Mouse (Mus musculus) hindbrain, embryonic 14.5 days (tissue): ENCODE results near the gene Oser1. TPM values are rescaled to one million over a fixed set of nuclear protein-coding genes. Genes with fewer than 3 reads are reported as not detected.

ENCODE experiments used
- ATAC-seq: fragments of 200-750 bp; cut with Nextera tagmentation; 2 replicates; pipeline ENCODE4 v1.8.0; 2017; ENCODE audit warnings: moderate number of reproducible peaks, mild to moderate bottlenecking, moderate TSS enrichment, moderate library complexity; ENCODE audit not compliant: low FRiP score
- DNase-seq: peaks from one replicate; pipeline ENCODE4 v3.0.0-alpha.2; 2015; ENCODE audit warnings: low spot score
- H3K27ac ChIP-seq: fragments of 300-500 bp; sonication (generic); 2 replicates; pipeline ENCODE4 v1.5.1; 2014; ENCODE audit warnings: mild to moderate bottlenecking, moderate library complexity
- H3K27me3 ChIP-seq: fragments of 300-500 bp; sonication (generic); 2 replicates; pipeline ENCODE4 v1.6.1; 2014; ENCODE audit warnings: mild to moderate bottlenecking, low read length, mixed read lengths; ENCODE audit not compliant: control insufficient read depth, insufficient read depth
- H3K36me3 ChIP-seq: fragments of 300-500 bp; sonication (generic); replicated peaks from 2 replicates; pipeline ENCODE4 v1.6.1; 2014; ENCODE audit not compliant: control insufficient read depth, insufficient read depth
- H3K4me1 ChIP-seq: fragments of 300-500 bp; sonication (generic); replicated peaks from 2 replicates; pipeline ENCODE4 v1.6.1; 2014; ENCODE audit warnings: antibody characterized with exemption, low read length, mixed read lengths; ENCODE audit not compliant: control insufficient read depth, insufficient read depth
- H3K4me2 ChIP-seq: fragments of 300-500 bp; sonication (generic); replicated peaks from 2 replicates; pipeline ENCODE4 v1.6.1; 2014; ENCODE audit warnings: mild to moderate bottlenecking, moderate library complexity
- H3K4me3 ChIP-seq: fragments of 300-500 bp; sonication (generic); replicated peaks from 2 replicates; pipeline ENCODE4 v1.5.1; 2014; ENCODE audit warnings: mild to moderate bottlenecking, low read length
- H3K9ac ChIP-seq: fragments of 300-500 bp; sonication (generic); 2 replicates; pipeline ENCODE4 v1.6.1; 2014
- H3K9me3 ChIP-seq: fragments of 300-500 bp; sonication (generic); 2 replicates; pipeline ENCODE4 v1.6.1; 2016; ENCODE audit warnings: low read length; ENCODE audit not compliant: control insufficient read depth
- WGBS: fragments of 180-500 bp; shearing (Covaris S2); extraction: QIAGEN DNeasy Blood & Tissue Kit; methylation state at CpG from one replicate; pipeline ENCODE4 v1.1.7; 2014; 5-methylcytosine and 5-hydroxymethylcytosine counted together
- polyA plus RNA-seq: library from polyadenylated mRNA; unstranded; fragments of >200 nt; fragmentation: Nextera tagmentation; extraction: Ambion mirVana; gene quantifications from 2 replicates; pipeline ENCODE4 v1.2.1, GENCODE M21; 2014

Gene Oser1
- 74.8 and 78.9 TPM in 2 replicates for polyA plus RNA-seq

DNA sequence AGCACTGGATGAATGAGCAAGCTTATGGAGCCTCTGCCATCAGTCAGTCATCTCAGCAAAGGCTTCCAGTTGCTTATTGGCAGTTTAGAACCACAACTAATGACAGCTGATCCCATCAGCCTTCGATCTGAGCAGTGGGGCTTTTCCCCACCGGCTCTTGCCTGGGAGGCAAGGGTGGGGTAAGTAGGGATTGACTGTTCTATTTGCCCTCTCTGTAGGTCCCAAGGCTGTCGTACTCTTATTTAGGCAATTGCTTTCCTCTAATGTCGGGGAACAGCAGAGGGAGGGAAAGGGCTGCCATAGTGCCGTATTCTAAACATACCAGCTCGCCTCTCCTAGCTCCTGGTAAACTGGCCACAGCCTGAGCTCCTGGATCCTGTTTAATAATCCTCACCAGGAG lies at the start of gene Oser1:
Gene Oser1 (minus strand): TSS at position 101 of the 400 bp plus-strand sequence.
- no peak within 1 kb of the TSS for H3K9ac ChIP-seq
- H3K4me2 ChIP-seq: no peak within 1 kb of the TSS
- H3K27me3 ChIP-seq: no peaks in the 10 kb centered on the region
- no peak within 1 kb of the TSS for H3K27ac ChIP-seq
- peaks cover 12% of the 10 kb centered on the region for H3K4me1 ChIP-seq
- WGBS: 89% methylated on average over 6 of the region's 6 CpGs
- no peak within 1 kb of the TSS for H3K4me3 ChIP-seq
- ATAC-seq (no peak), DNase-seq (no peak)
- H3K36me3 ChIP-seq: peaks cover 8% of the 10 kb centered on the region
- no peaks in the 10 kb centered on the region for H3K9me3 ChIP-seq

DNA sequence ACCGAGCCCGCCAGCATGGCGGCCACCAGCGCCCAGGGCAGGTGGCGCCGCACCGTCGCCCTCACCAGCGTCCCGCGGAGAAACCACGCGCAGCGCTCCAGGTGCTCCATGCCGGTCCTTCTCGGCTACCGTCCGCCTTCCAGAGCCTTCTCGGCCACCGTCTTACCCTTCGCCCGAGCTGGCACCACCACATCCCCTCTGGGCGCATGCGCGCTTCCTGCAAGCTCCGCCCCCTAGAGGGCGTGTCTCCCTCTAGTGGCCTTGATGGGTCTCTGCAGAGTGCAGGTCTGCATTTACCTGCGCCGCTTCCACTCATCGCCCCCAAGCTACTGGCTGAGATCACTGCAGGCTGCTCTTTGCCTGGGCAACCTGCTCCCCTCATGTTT lies 48.0 kb upstream of the Oser1 start, which contains the start of gene Fitm2:
Gene Fitm2 (minus strand): TSS at position 164 of the 386 bp plus-strand sequence.
- WGBS: 0% methylated on average over 30 of the region's 30 CpGs
- Histone ChIP-seq H3K9me3 (no peaks in the 10 kb centered on the region), H3K27me3 (no peaks in the 10 kb centered on the region), H3K4me3 (peak within 1 kb of the TSS; percentile 85), H3K4me2 (peak within 1 kb of the TSS; percentile 66), H3K36me3 (peaks cover 28% of the 10 kb centered on the region), H3K4me1 (peaks cover 7% of the 10 kb centered on the region), H3K9ac (peak within 1 kb of the TSS; percentile 86), H3K27ac (peak within 1 kb of the TSS; percentile 78)
- DNase-seq (peak; percentile 98), ATAC-seq (peak; percentile 96)

DNA sequence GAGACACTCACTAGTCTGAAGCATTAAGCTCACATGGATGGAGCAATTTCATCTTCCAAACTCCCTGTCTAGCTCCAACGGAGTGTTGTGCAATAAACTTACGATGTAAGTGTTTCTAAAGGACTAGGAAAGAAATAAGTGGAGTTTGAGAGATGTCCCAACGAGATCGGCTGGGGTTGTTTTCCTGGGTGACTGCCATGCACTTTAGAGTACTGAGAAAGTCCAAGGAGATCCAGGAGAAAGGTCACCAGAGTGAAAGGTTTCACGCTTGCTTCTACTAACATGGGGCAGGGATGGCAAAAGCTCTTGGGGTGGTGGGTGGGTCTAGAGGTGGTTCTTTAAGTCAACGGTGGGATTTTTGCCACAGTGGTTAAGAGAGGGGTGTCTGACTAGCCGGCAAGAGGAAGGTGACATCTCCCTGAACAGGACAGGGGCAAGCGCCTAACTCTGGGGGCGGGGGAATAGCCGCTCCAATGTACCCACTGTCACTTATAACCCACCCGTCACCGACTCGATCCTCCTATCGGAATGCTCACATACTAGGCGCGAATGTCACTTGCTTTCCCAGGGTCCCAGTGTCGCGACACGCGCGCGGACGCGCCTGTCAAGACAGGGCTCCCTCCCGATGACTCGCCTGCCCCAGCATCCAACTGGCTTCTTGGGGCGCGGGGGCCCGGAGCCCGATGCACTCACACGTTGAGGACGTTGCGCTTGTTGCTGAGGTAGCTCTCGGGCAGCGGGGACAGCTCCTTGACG lies 47.4 kb upstream of the Oser1 start:
- Histone ChIP-seq H3K27ac (peak overlapping the region; percentile 78), H3K36me3 (peaks cover 33% of the 10 kb centered on the region), H3K9ac (peak overlapping the region; percentile 86), H3K4me2 (peak overlapping the region; percentile 66), H3K27me3 (no peaks in the 10 kb centered on the region), H3K9me3 (no peaks in the 10 kb centered on the region), H3K4me1 (peaks cover 7% of the 10 kb centered on the region), H3K4me3 (peak overlapping the region; percentile 85)
- ATAC-seq (no peak; the same call in none of the 2 replicates), DNase-seq (no peak)
- 5% methylated on average over 36 of the region's 36 CpGs for WGBS

- H3K4me1 ChIP-seq: peaks cover 7% of the 10 kb centered on the region
- H3K4me3 ChIP-seq: peak overlapping the region; percentile 85; the same call in 1 of the 2 replicates
- H3K9me3 ChIP-seq: no peaks in the 10 kb centered on the region
- peaks cover 40% of the 10 kb centered on the region for H3K36me3 ChIP-seq
- H3K4me2 ChIP-seq: peak overlapping the region; percentile 66
- WGBS: 46% methylated on average over 3 of the region's 3 CpGs
- ATAC-seq (no peak), DNase-seq (no peak)
- H3K9ac ChIP-seq: peak overlapping the region; percentile 86
- H3K27me3 ChIP-seq: no peaks in the 10 kb centered on the region
- no peak overlapping the region for H3K27ac ChIP-seq
Observed at GRCm38 (mm10) chr2:163471136-163471535, 46.6 kb upstream of the Oser1 start.

- Histone ChIP-seq H3K27me3 (no peaks in the 10 kb centered on the region), H3K4me3 (no peak overlapping the region), H3K4me1 (peaks cover 7% of the 10 kb centered on the region), H3K36me3 (peaks cover 48% of the 10 kb centered on the region), H3K27ac (no peak overlapping the region), H3K9ac (no peak overlapping the region), H3K4me2 (no peak overlapping the region), H3K9me3 (no peaks in the 10 kb centered on the region)
- 94% methylated on average over 15 of the region's 15 CpGs for WGBS
- no peak for DNase-seq
- no peak for ATAC-seq
Observed at GRCm38 (mm10) chr2:163469711-163470110, 45.2 kb upstream of the Oser1 start.

DNA sequence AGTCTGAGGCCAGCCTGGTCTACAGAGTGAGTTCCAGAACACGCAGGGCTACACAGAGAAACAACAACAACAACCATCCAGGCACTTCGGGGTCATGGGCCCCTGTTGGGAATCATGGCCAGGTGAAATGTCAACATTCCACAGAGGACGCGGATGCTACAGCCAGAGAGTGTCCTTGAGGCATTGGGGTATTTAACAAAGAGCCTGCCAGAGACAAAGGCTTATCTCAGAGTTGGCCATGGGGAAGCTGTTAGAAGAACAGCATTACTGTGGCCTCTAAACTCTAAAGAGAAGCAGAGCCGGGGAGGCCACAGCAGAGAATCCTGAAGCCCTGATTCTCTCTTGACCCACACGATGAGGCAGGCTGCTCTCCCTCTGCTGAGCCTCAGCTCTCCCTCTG lies 44.4 kb upstream of the Oser1 start:
- H3K4me3 ChIP-seq: no peak overlapping the region
- DNase-seq (no peak), ATAC-seq (no peak)
- no peak overlapping the region for H3K27ac ChIP-seq
- H3K9ac ChIP-seq: no peak overlapping the region
- 96% methylated on average over 6 of the region's 6 CpGs for WGBS
- peaks cover 48% of the 10 kb centered on the region for H3K36me3 ChIP-seq
- H3K4me2 ChIP-seq: no peak overlapping the region
- H3K4me1 ChIP-seq: peaks cover 7% of the 10 kb centered on the region
- no peaks in the 10 kb centered on the region for H3K9me3 ChIP-seq
- H3K27me3 ChIP-seq: no peaks in the 10 kb centered on the region

GRCm38 (mm10) chr2:163467585-163467984 lies 43.1 kb upstream of the Oser1 start:
- Histone ChIP-seq H3K27ac (no peak overlapping the region), H3K27me3 (no peaks in the 10 kb centered on the region), H3K4me3 (no peak overlapping the region), H3K9me3 (no peaks in the 10 kb centered on the region), H3K36me3 (peaks cover 48% of the 10 kb centered on the region), H3K4me2 (no peak overlapping the region), H3K9ac (no peak overlapping the region), H3K4me1 (peaks cover 7% of the 10 kb centered on the region)
- DNase-seq: no peak
- no peak for ATAC-seq
- WGBS: 93% methylated on average over 6 of the region's 6 CpGs

DNA sequence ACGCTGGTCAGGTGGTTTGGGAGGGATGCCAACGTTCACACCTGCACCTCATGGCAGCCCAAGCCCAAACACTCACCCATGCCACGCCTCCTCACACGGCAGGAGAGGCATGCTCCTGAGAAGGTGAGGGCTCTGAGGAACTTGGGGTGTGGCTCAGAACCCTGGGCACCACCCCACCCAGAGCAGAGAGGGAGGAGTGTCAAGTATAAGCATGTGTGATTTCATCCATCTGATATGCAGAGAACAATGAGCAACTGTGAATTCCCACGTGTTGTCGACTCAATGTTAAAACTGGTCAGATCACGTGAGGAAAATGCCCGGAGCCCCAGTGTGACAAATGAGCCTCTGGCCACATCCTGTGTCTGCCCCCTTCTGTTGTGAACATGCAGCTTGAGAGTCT lies 42.3 kb upstream of the Oser1 start:
- 85% methylated on average over 8 of the region's 8 CpGs for WGBS

DNA sequence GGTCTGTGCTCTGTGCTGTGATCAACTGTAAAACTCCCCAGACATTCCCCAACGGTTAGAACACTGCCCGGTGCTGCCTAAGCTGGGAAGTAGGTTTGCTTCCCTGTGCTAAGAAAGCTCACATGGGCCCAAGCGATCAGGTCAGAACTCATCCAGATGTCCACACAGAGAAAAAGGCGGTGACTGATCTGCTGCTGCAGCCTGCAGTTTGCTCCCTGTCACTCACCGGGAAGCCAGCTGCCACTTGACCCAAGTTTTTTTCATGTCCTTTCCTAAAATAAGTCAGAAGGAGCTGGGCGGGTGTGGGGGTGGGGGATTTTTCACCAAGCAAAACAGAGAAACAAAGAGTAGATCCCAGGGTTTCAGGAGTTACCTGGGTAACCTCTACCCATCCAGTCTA lies 40.1 kb upstream of the Oser1 start:
- H3K9me3 ChIP-seq: no peaks in the 10 kb centered on the region
- peaks cover 41% of the 10 kb centered on the region for H3K36me3 ChIP-seq
- no peak overlapping the region for H3K4me3 ChIP-seq
- WGBS: 73% methylated on average over 6 of the region's 6 CpGs
- no peaks in the 10 kb centered on the region for H3K4me1 ChIP-seq
- no peak overlapping the region for H3K4me2 ChIP-seq
- no peaks in the 10 kb centered on the region for H3K27me3 ChIP-seq
- no peak overlapping the region for H3K9ac ChIP-seq
- ATAC-seq (no peak), DNase-seq (no peak)
- H3K27ac ChIP-seq: no peak overlapping the region

More for the DNA sequence above, 42.3 kb upstream of the Oser1 start:
- peaks cover 48% of the 10 kb centered on the region for H3K36me3 ChIP-seq
- H3K4me1 ChIP-seq: peaks cover 6% of the 10 kb centered on the region
- no peak for ATAC-seq
- H3K27me3 ChIP-seq: no peaks in the 10 kb centered on the region
- no peak overlapping the region for H3K4me3 ChIP-seq
- H3K27ac ChIP-seq: no peak overlapping the region
- H3K4me2 ChIP-seq: no peak overlapping the region
- no peak for DNase-seq
- no peaks in the 10 kb centered on the region for H3K9me3 ChIP-seq
- no peak overlapping the region for H3K9ac ChIP-seq
